Mouse (Mus musculus): Measurements from ENCODE around the gene Gm49630. TPM values are rescaled to one million over a fixed set of nuclear protein-coding genes. Genes with fewer than 3 reads are reported as not detected.
"Not testable (repeated sequence)": the region's sequence is repeated elsewhere in the genome, so short reads cannot be mapped to it uniquely, and the experiment has no call there.

Gm49630 gene
- polyA plus RNA-seq, 1 experiment from 2014 or later = not detected

- not testable (repeated sequence) for H3K4me3 ChIP-seq (ENCODE audit: low read depth, low read length)
- WGBS (ENCODE audit: insufficient replicate concordance) = 88% methylated on average over 1 of the region's 3 CpGs
These were observed 10.9 kb upstream of the Gm49630 start for GRCm38 (mm10) chr17:7382711-7383110.

GRCm38 (mm10) chr17:7377907-7378306, 6.1 kb upstream of the Gm49630 start:
- not testable (repeated sequence) for ATAC-seq (replicated peaks; ENCODE audit: insufficient number of reproducible peaks, low FRiP score, low TSS enrichment); H3K36me3 ChIP-seq (ENCODE audit: control insufficient read depth, insufficient read depth, low read length); H3K4me1 ChIP-seq (ENCODE audit: control insufficient read depth, insufficient read depth, low read length); H3K27me3 ChIP-seq (ENCODE audit: control insufficient read depth, insufficient read depth, low read length); H3K27ac ChIP-seq (ENCODE audit: low read depth, low read length); H3K4me2 ChIP-seq; H3K4me3 ChIP-seq (ENCODE audit: low read depth, low read length); H3K9ac ChIP-seq (ENCODE audit: low read depth, low read length); H3K9me3 ChIP-seq (replicated peaks; ENCODE audit: control insufficient read depth, low read length)
- 37% methylated on average over 2 of the region's 3 CpGs for WGBS (ENCODE audit: insufficient replicate concordance)

More at GRCm38 (mm10) chr17:7382711-7383110, 10.9 kb upstream of the Gm49630 start:
- H3K9ac ChIP-seq (ENCODE audit: low read depth, low read length); H3K27ac ChIP-seq (ENCODE audit: low read depth, low read length); H3K27me3 ChIP-seq (ENCODE audit: control insufficient read depth, insufficient read depth, low read length); ATAC-seq (replicated peaks; ENCODE audit: insufficient number of reproducible peaks, low FRiP score, low TSS enrichment); H3K36me3 ChIP-seq (ENCODE audit: control insufficient read depth, insufficient read depth, low read length); H3K9me3 ChIP-seq (replicated peaks; ENCODE audit: control insufficient read depth, low read length); H3K4me2 ChIP-seq; H3K4me1 ChIP-seq (ENCODE audit: control insufficient read depth, insufficient read depth, low read length): not testable (repeated sequence)

- 0 out of 2 replicates have a peak, but pooled peaks have one; percentile 39 for ATAC-seq (replicated peaks; ENCODE audit: insufficient number of reproducible peaks, low FRiP score, low TSS enrichment)
- H3K4me3 ChIP-seq (ENCODE audit: low read depth, low read length); H3K27ac ChIP-seq (ENCODE audit: low read depth, low read length); H3K4me2 ChIP-seq; H3K27me3 ChIP-seq (ENCODE audit: control insufficient read depth, insufficient read depth, low read length); H3K9me3 ChIP-seq (replicated peaks; ENCODE audit: control insufficient read depth, low read length); H3K36me3 ChIP-seq (ENCODE audit: control insufficient read depth, insufficient read depth, low read length); H3K9ac ChIP-seq (ENCODE audit: low read depth, low read length); H3K4me1 ChIP-seq (ENCODE audit: control insufficient read depth, insufficient read depth, low read length): not testable (repeated sequence)
- WGBS (ENCODE audit: insufficient replicate concordance) = 90% methylated on average over 1 of the region's 3 CpGs
These were observed 5.3 kb upstream of the Gm49630 start for GRCm38 (mm10) chr17:7376951-7377700.

- not testable (repeated sequence) for H3K4me2 ChIP-seq; H3K4me1 ChIP-seq (ENCODE audit: control insufficient read depth, insufficient read depth, low read length); H3K36me3 ChIP-seq (ENCODE audit: control insufficient read depth, insufficient read depth, low read length); H3K27ac ChIP-seq (ENCODE audit: low read depth, low read length); H3K27me3 ChIP-seq (ENCODE audit: control insufficient read depth, insufficient read depth, low read length); H3K9me3 ChIP-seq (replicated peaks; ENCODE audit: control insufficient read depth, low read length); ATAC-seq (replicated peaks; ENCODE audit: insufficient number of reproducible peaks, low FRiP score, low TSS enrichment); H3K9ac ChIP-seq (ENCODE audit: low read depth, low read length); H3K4me3 ChIP-seq (ENCODE audit: low read depth, low read length)
- WGBS (ENCODE audit: insufficient replicate concordance) = 77% methylated on average over 4 of the region's 6 CpGs
These were observed 2.4 kb downstream of the Gm49630 start for GRCm38 (mm10) chr17:7369401-7369800.

- WGBS (ENCODE audit: insufficient replicate concordance) = 48% methylated on average over 3 of the region's 7 CpGs
- ATAC-seq (replicated peaks; ENCODE audit: insufficient number of reproducible peaks, low FRiP score, low TSS enrichment); H3K27ac ChIP-seq (ENCODE audit: low read depth, low read length): not testable (repeated sequence)
These were observed 5.0 kb downstream of the Gm49630 start for GRCm38 (mm10) chr17:7366676-7367374.

GRCm38 (mm10) chr17:7366265-7366664, 5.5 kb downstream of the Gm49630 start:
- H3K27me3 ChIP-seq (ENCODE audit: control insufficient read depth, insufficient read depth, low read length); H3K4me3 ChIP-seq (ENCODE audit: low read depth, low read length); H3K9me3 ChIP-seq (replicated peaks; ENCODE audit: control insufficient read depth, low read length); ATAC-seq (replicated peaks; ENCODE audit: insufficient number of reproducible peaks, low FRiP score, low TSS enrichment); H3K36me3 ChIP-seq (ENCODE audit: control insufficient read depth, insufficient read depth, low read length); H3K4me1 ChIP-seq (ENCODE audit: control insufficient read depth, insufficient read depth, low read length); H3K9ac ChIP-seq (ENCODE audit: low read depth, low read length); H3K4me2 ChIP-seq; H3K27ac ChIP-seq (ENCODE audit: low read depth, low read length): not testable (repeated sequence)
- no CpG with 5 or more reads among the region's 1 CpGs for WGBS (ENCODE audit: insufficient replicate concordance)

More at GRCm38 (mm10) chr17:7366676-7367374, 5.0 kb downstream of the Gm49630 start:
- H3K27me3 ChIP-seq (ENCODE audit: control insufficient read depth, insufficient read depth, low read length); H3K36me3 ChIP-seq (ENCODE audit: control insufficient read depth, insufficient read depth, low read length); H3K4me1 ChIP-seq (ENCODE audit: control insufficient read depth, insufficient read depth, low read length); H3K9ac ChIP-seq (ENCODE audit: low read depth, low read length); H3K4me2 ChIP-seq; H3K4me3 ChIP-seq (ENCODE audit: low read depth, low read length); H3K9me3 ChIP-seq (replicated peaks; ENCODE audit: control insufficient read depth, low read length): not testable (repeated sequence)

- not testable (repeated sequence) for H3K4me2 ChIP-seq; H3K9me3 ChIP-seq (replicated peaks; ENCODE audit: control insufficient read depth, low read length); H3K36me3 ChIP-seq (ENCODE audit: control insufficient read depth, insufficient read depth, low read length); H3K4me3 ChIP-seq (ENCODE audit: low read depth, low read length); ATAC-seq (replicated peaks; ENCODE audit: insufficient number of reproducible peaks, low FRiP score, low TSS enrichment); H3K4me1 ChIP-seq (ENCODE audit: control insufficient read depth, insufficient read depth, low read length); H3K27me3 ChIP-seq (ENCODE audit: control insufficient read depth, insufficient read depth, low read length); H3K9ac ChIP-seq (ENCODE audit: low read depth, low read length); H3K27ac ChIP-seq (ENCODE audit: low read depth, low read length)
- no CpG with 5 or more reads among the region's 3 CpGs for WGBS (ENCODE audit: insufficient replicate concordance)
These were observed 6.2 kb downstream of the Gm49630 start for GRCm38 (mm10) chr17:7365615-7366014.

- WGBS (ENCODE audit: insufficient replicate concordance) = 74% methylated on average over 9 of the region's 9 CpGs
- not testable (repeated sequence) for H3K9ac ChIP-seq (ENCODE audit: low read depth, low read length); H3K36me3 ChIP-seq (ENCODE audit: control insufficient read depth, insufficient read depth, low read length); H3K4me2 ChIP-seq; H3K27ac ChIP-seq (ENCODE audit: low read depth, low read length); H3K4me3 ChIP-seq (ENCODE audit: low read depth, low read length); H3K9me3 ChIP-seq (replicated peaks; ENCODE audit: control insufficient read depth, low read length); H3K4me1 ChIP-seq (ENCODE audit: control insufficient read depth, insufficient read depth, low read length); H3K27me3 ChIP-seq (ENCODE audit: control insufficient read depth, insufficient read depth, low read length); ATAC-seq (replicated peaks; ENCODE audit: insufficient number of reproducible peaks, low FRiP score, low TSS enrichment)
These were observed 10.9 kb downstream of the Gm49630 start for GRCm38 (mm10) chr17:7360749-7361465.

Measured in heart, embryonic 11.5 days (tissue).